ENCODE assay signal across 28 mouse cellular contexts in the genomic region with DNA sequence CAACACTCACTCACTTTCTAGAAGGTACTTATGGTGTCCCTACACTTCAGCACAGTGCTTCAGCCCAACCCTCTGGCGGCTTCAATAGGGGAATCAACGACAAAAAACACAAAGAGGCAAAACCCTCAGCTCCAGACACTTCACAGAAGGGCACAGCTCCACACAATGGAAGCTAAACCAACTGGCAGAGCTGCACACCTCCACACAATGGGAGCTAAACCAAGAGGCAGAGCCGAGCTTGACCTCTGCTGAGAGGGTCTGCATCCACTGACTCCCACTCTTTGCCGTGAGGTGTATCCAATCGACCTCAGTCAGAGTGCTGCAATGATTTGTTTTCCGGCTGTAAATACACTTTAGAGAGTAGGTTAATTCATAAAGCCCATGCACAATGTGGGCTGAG. TPM values are rescaled to one million over a fixed set of nuclear protein-coding genes. Genes with fewer than 3 reads are reported as not detected.
A peak's percentile ranks its signal among the peaks of the same experiment; 100 is the strongest.
DNase-seq lines count a peak whose midpoint lies in the region; ATAC-seq and TF ChIP-seq lines count a peak whose summit lies in the region.
"Had no signal": no experiment of that assay in that cellular context is flagged by ENCODE, and none has a peak within 500 bp of the region (broad histone marks: within the 10 kb centered on the region; RNA-seq: fewer than 3 reads in every experiment).

No protein-coding gene starts in this region.

- no peak overlapping the region for H3K4me2 ChIP-seq in forebrain, embryonic 11.5 days (ENCODE audit: low read depth, low read length, severe bottlenecking)
- H3K4me2 ChIP-seq in forebrain, embryonic 16.5 days (ENCODE audit: low read length) = no peak overlapping the region
- H3K4me2 ChIP-seq in midbrain, embryonic 11.5 days = no peak overlapping the region
- no peak overlapping the region for H3K4me2 ChIP-seq in midbrain, postnatal 0 days (ENCODE audit: low read depth, low read length, poor library complexity, severe bottlenecking)
- no peak overlapping the region for H3K4me2 ChIP-seq in midbrain, embryonic 13.5 days (replicated peaks)
- H3K4me2 ChIP-seq: heart, embryonic 13.5 days; limb, embryonic 13.5 days; liver, embryonic 13.5 days; lung, embryonic 14.5 days had no signal

- no peak overlapping the region for H3K9ac ChIP-seq in forebrain, embryonic 11.5 days (ENCODE audit: low read length)
- no peak overlapping the region for H3K9ac ChIP-seq in forebrain, embryonic 16.5 days (replicated peaks; ENCODE audit: low read depth, low read length)
- peak overlapping the region; percentile 16; the same call in 1 of the 2 replicates for H3K9ac ChIP-seq in midbrain, embryonic 11.5 days (ENCODE audit: low read length)
- H3K9ac ChIP-seq in midbrain, postnatal 0 days (replicated peaks; ENCODE audit: low read length, poor library complexity, severe bottlenecking) = no peak overlapping the region
- H3K9ac ChIP-seq in midbrain, embryonic 13.5 days (replicated peaks) = no peak overlapping the region
- H3K9ac ChIP-seq: heart, embryonic 13.5 days; limb, embryonic 13.5 days; liver, embryonic 13.5 days; lung, embryonic 14.5 days had no signal

- no peak overlapping the region for H3K4me3 ChIP-seq in forebrain, embryonic 11.5 days (ENCODE audit: low read depth, low read length)
- no peak overlapping the region for H3K4me3 ChIP-seq in forebrain, embryonic 16.5 days (replicated peaks; ENCODE audit: low read length)
- no peak overlapping the region for H3K4me3 ChIP-seq in midbrain, embryonic 11.5 days (ENCODE audit: low read depth, low read length)
- H3K4me3 ChIP-seq in midbrain, postnatal 0 days (ENCODE audit: low read depth, low read length) = no peak overlapping the region
- no peak overlapping the region for H3K4me3 ChIP-seq in midbrain, embryonic 13.5 days (replicated peaks)
- H3K4me3 ChIP-seq in kidney, adult 2 months (ENCODE audit: insufficient read depth, low read depth, low read length) = no peak overlapping the region
- H3K4me3 ChIP-seq: heart, embryonic 13.5 days; limb, embryonic 13.5 days; liver, embryonic 13.5 days had no signal

- no peak for TF ChIP-seq CTCF in midbrain, postnatal 0 days (IDR thresholded peaks at IDR 0.05)
- TF ChIP-seq CTCF in brain, embryonic 14.5 days (IDR thresholded peaks at IDR 0.05; ENCODE audit: borderline replicate concordance, extremely low read depth, insufficient read depth, insufficient read length) = no peak
- TF ChIP-seq CTCF in kidney, adult 2 months (conservative IDR thresholded peaks at IDR 0.05; ENCODE audit: insufficient read depth, insufficient read length, low read depth, low read length) = no peak

- H3K27me3 ChIP-seq in forebrain, embryonic 11.5 days (ENCODE audit: control insufficient read depth, insufficient read depth, low read length) = peaks cover 2% of the 10 kb centered on the region; the same call in 1 of the 2 replicates
- no peaks in the 10 kb centered on the region for H3K27me3 ChIP-seq in forebrain, embryonic 16.5 days (replicated peaks; ENCODE audit: control insufficient read depth, insufficient read depth, low read length)
- H3K27me3 ChIP-seq in midbrain, embryonic 11.5 days (ENCODE audit: control insufficient read depth, insufficient read depth, low read length) = no peaks in the 10 kb centered on the region
- H3K27me3 ChIP-seq in midbrain, postnatal 0 days (ENCODE audit: insufficient read depth, low read length) = no peaks in the 10 kb centered on the region
- no peaks in the 10 kb centered on the region for H3K27me3 ChIP-seq in midbrain, embryonic 13.5 days
- H3K27me3 ChIP-seq in kidney, adult 2 months (replicated peaks; ENCODE audit: control insufficient read depth, insufficient read depth, low read length) = no peaks in the 10 kb centered on the region
- H3K27me3 ChIP-seq: heart, embryonic 13.5 days; limb, embryonic 13.5 days; liver, embryonic 13.5 days had no signal

- no peak for TF ChIP-seq POLR2A in brain, embryonic 14.5 days (IDR thresholded peaks at IDR 0.05; ENCODE audit: borderline replicate concordance, extremely low read depth, insufficient read depth, insufficient read length, poor library complexity, severe bottlenecking)
- TF ChIP-seq POLR2A in kidney, adult 2 months (IDR thresholded peaks at IDR 0.05; ENCODE audit: low read depth, low read length) = no peak

- H3K36me3 ChIP-seq in forebrain, embryonic 11.5 days (ENCODE audit: control insufficient read depth, insufficient read depth, low read length) = no peaks in the 10 kb centered on the region
- no peaks in the 10 kb centered on the region for H3K36me3 ChIP-seq in forebrain, embryonic 16.5 days (ENCODE audit: control insufficient read depth, insufficient read depth)
- no peaks in the 10 kb centered on the region for H3K36me3 ChIP-seq in midbrain, embryonic 11.5 days (ENCODE audit: control insufficient read depth, insufficient read depth, low read length)
- H3K36me3 ChIP-seq in midbrain, postnatal 0 days (ENCODE audit: insufficient read depth, low read length) = no peaks in the 10 kb centered on the region
- no peaks in the 10 kb centered on the region for H3K36me3 ChIP-seq in midbrain, embryonic 13.5 days
- no peaks in the 10 kb centered on the region for H3K36me3 ChIP-seq in kidney, adult 2 months (ENCODE audit: control insufficient read depth, insufficient read depth, low read length)
- H3K36me3 ChIP-seq: heart, embryonic 13.5 days; limb, embryonic 13.5 days; liver, embryonic 13.5 days had no signal

- peak; percentile 78; the same call in 1 of the 2 replicates for ATAC-seq in forebrain, embryonic 11.5 days (replicated peaks; ENCODE audit: low FRiP score)
- no peak for ATAC-seq in forebrain, embryonic 16.5 days
- peak; percentile 71 for ATAC-seq in midbrain, embryonic 11.5 days (ENCODE audit: low FRiP score)
- ATAC-seq in midbrain, postnatal 0 days (ENCODE audit: low FRiP score) = no peak
- ATAC-seq in midbrain, embryonic 13.5 days = peak; percentile 70; the same call in 1 of the 2 replicates
- ATAC-seq: activated CD4-positive, CD25-positive, alpha-beta regulatory T cell, adult 4 months had no signal

- H3K9me3 ChIP-seq in forebrain, embryonic 11.5 days (ENCODE audit: control insufficient read depth, low read length) = no peaks in the 10 kb centered on the region
- H3K9me3 ChIP-seq in forebrain, embryonic 16.5 days (ENCODE audit: control insufficient read depth, low read length) = no peaks in the 10 kb centered on the region
- H3K9me3 ChIP-seq in midbrain, embryonic 11.5 days (ENCODE audit: control insufficient read depth, low read length) = no peaks in the 10 kb centered on the region
- H3K9me3 ChIP-seq in midbrain, postnatal 0 days (ENCODE audit: low read length) = no peaks in the 10 kb centered on the region
- H3K9me3 ChIP-seq in midbrain, embryonic 13.5 days = no peaks in the 10 kb centered on the region
- H3K9me3 ChIP-seq: heart, embryonic 13.5 days; limb, embryonic 13.5 days; liver, embryonic 13.5 days had no signal

- DNase-seq in forebrain, embryonic 11.5 days (ENCODE audit: low spot score) = no peak
- peak; percentile 89 for DNase-seq in midbrain, embryonic 11.5 days (ENCODE audit: low spot score, missing footprints)
- DNase-seq in midbrain, postnatal 0 days (ENCODE audit: low spot score) = no peak
- peak; percentile 62 for DNase-seq in brain, embryonic 14.5 days (ENCODE audit: low read depth)
- no peak for DNase-seq in adrenal gland, adult 2 months
- no peak for DNase-seq in kidney, adult 2 months
- DNase-seq: adrenal gland, postnatal 14 days; cerebellum, adult 11 months; cerebellum, postnatal 10 days; heart, postnatal 4 days; kidney, postnatal 36 days; liver, embryonic 13.5 days; lung, embryonic 14.5 days; lung, postnatal 36 days; right cerebral cortex, postnatal 4 days; thymus, postnatal 36 days had no signal

- WGBS in forebrain, embryonic 11.5 days = 17% methylated on average over 6 of the region's 6 CpGs
- 12% methylated on average over 6 of the region's 6 CpGs for WGBS in forebrain, embryonic 16.5 days
- 26% methylated on average over 6 of the region's 6 CpGs for WGBS in midbrain, embryonic 11.5 days
- WGBS in midbrain, postnatal 0 days = 26% methylated on average over 6 of the region's 6 CpGs
- WGBS in midbrain, embryonic 13.5 days = 9% methylated on average over 6 of the region's 6 CpGs
- WGBS in kidney, adult 2 months = 63% methylated on average over 6 of the region's 6 CpGs

- H3K4me1 ChIP-seq in forebrain, embryonic 11.5 days (replicated peaks; ENCODE audit: control insufficient read depth, insufficient read depth, low read length) = peaks cover 5% of the 10 kb centered on the region; the same call in 1 of the 2 replicates
- no peaks in the 10 kb centered on the region for H3K4me1 ChIP-seq in forebrain, embryonic 16.5 days (replicated peaks; ENCODE audit: control insufficient read depth, insufficient read depth, low read length)
- H3K4me1 ChIP-seq in midbrain, embryonic 11.5 days (ENCODE audit: control insufficient read depth, insufficient read depth, low read length) = peaks cover 6% of the 10 kb centered on the region; the same call in 1 of the 2 replicates
- H3K4me1 ChIP-seq in midbrain, postnatal 0 days (ENCODE audit: insufficient read depth, low read length) = no peaks in the 10 kb centered on the region
- peaks cover 5% of the 10 kb centered on the region for H3K4me1 ChIP-seq in midbrain, embryonic 13.5 days (replicated peaks)
- no peaks in the 10 kb centered on the region for H3K4me1 ChIP-seq in kidney, adult 2 months (ENCODE audit: control insufficient read depth, insufficient read depth, low read length)
- H3K4me1 ChIP-seq: liver, embryonic 13.5 days had no signal

- no peak overlapping the region for H3K27ac ChIP-seq in forebrain, embryonic 11.5 days (ENCODE audit: low read depth, low read length)
- no peak overlapping the region for H3K27ac ChIP-seq in forebrain, embryonic 16.5 days (ENCODE audit: low read length)
- H3K27ac ChIP-seq in midbrain, embryonic 11.5 days (ENCODE audit: low read depth, low read length) = no peak overlapping the region
- H3K27ac ChIP-seq in midbrain, postnatal 0 days (ENCODE audit: low read depth, low read length) = no peak overlapping the region
- H3K27ac ChIP-seq in midbrain, embryonic 13.5 days = no peak overlapping the region
- H3K27ac ChIP-seq in kidney, adult 2 months (ENCODE audit: insufficient read depth, low read depth, low read length) = no peak overlapping the region
- H3K27ac ChIP-seq: heart, embryonic 13.5 days; limb, embryonic 13.5 days; liver, embryonic 13.5 days had no signal

RNA-seq across cellular contexts. Expression of gene I0C0044D17Rik, which starts 16.9 kb away (rescaled TPM):
- not detected in 2 replicates for polyA plus RNA-seq in forebrain, embryonic 11.5 days (2014; fragmentation: Nextera tagmentation; extraction: Ambion mirVana)
- not detected in 2 replicates for polyA plus RNA-seq in forebrain, embryonic 16.5 days (2015; fragmentation: Nextera tagmentation; extraction: Ambion mirVana)
- polyA plus RNA-seq in midbrain, embryonic 11.5 days (2014; fragmentation: Nextera tagmentation; extraction: Ambion mirVana) = not detected in 2 replicates
- total RNA-seq in midbrain, postnatal 0 days (2014; rRNA removed) = not detected in 2 replicates
- not detected in 2 replicates for polyA plus RNA-seq in midbrain, postnatal 0 days (2015; fragmentation: Nextera tagmentation; extraction: Ambion mirVana)
- not detected in 2 replicates for polyA plus RNA-seq in brain, embryonic 14.5 days (2012; rRNA removed)
- not detected in 2 replicates for polyA plus RNA-seq in midbrain, embryonic 13.5 days (2015; fragmentation: Nextera tagmentation; extraction: Ambion mirVana)
- not detected for total RNA-seq in adrenal gland, adult 2 months (2021)
- not detected in 2 replicates for polyA plus RNA-seq in adrenal gland, adult 2 months (2012; rRNA removed)
- not detected in 2 replicates for polyA plus RNA-seq in kidney, adult 2 months (2012; rRNA removed)
- total RNA-seq: adrenal gland, postnatal 14 days; gastrocnemius, adult 8-10 months; granulocyte monocyte progenitor cell, adult 5-6 weeks; heart, postnatal 4 days; layer of hippocampus, postnatal 14 days; megakaryocyte-erythroid progenitor cell, adult 5-6 weeks had no signal
- polyA plus RNA-seq: activated CD4-positive, CD25-positive, alpha-beta regulatory T cell, adult 4 months; frontal cortex, adult 2 months; heart, embryonic 13.5 days; intestine, embryonic 14.5 days; kidney, embryonic 14.5 days; limb, embryonic 13.5 days; liver, embryonic 13.5 days; lung, embryonic 14.5 days had no signal

RNA-seq across cellular contexts. Expression of gene Kank4, which starts 23.2 kb away (rescaled TPM):
- 1.1 and 1.3 TPM in 2 replicates for polyA plus RNA-seq in forebrain, embryonic 11.5 days (2014; fragmentation: Nextera tagmentation; extraction: Ambion mirVana)
- 0.29 and 0.46 TPM in 2 replicates for polyA plus RNA-seq in forebrain, embryonic 16.5 days (2015; fragmentation: Nextera tagmentation; extraction: Ambion mirVana)
- polyA plus RNA-seq in midbrain, embryonic 11.5 days (2014; fragmentation: Nextera tagmentation; extraction: Ambion mirVana) = 0.92 and 0.98 TPM in 2 replicates
- 4.2 and 4.4 TPM in 2 replicates for total RNA-seq in midbrain, postnatal 0 days (2014; rRNA removed)
- polyA plus RNA-seq in midbrain, postnatal 0 days (2015; fragmentation: Nextera tagmentation; extraction: Ambion mirVana) = 0.32 and 0.49 TPM in 2 replicates
- polyA plus RNA-seq in brain, embryonic 14.5 days (2012; rRNA removed) = 1.8 and 3.2 TPM in 2 replicates
- 0.19 TPM in 2 replicates for polyA plus RNA-seq in midbrain, embryonic 13.5 days (2015; fragmentation: Nextera tagmentation; extraction: Ambion mirVana)
- 1 to 10 TPM; 2.8 to 3.9 TPM for total RNA-seq in adrenal gland, adult 2 months (2021)
- 1.5 and 2.2 TPM in 2 replicates for polyA plus RNA-seq in adrenal gland, adult 2 months (2012; rRNA removed)
- 3.2 and 3.5 TPM in 2 replicates for polyA plus RNA-seq in kidney, adult 2 months (2012; rRNA removed)
- total RNA-seq: granulocyte monocyte progenitor cell, adult 5-6 weeks; megakaryocyte-erythroid progenitor cell, adult 5-6 weeks had no signal
- polyA plus RNA-seq: activated CD4-positive, CD25-positive, alpha-beta regulatory T cell, adult 4 months had no signal

Comparison
In these comparisons a context has a peak if more than half of its experiments do, and no peak if none do; other contexts are left out.
1. ATAC-seq: peak in forebrain, embryonic 11.5 days (single experiment), midbrain, embryonic 11.5 days (single experiment) and midbrain, embryonic 13.5 days (single experiment); none in forebrain, embryonic 16.5 days (single experiment) and midbrain, postnatal 0 days (single experiment).
2. DNase-seq: peak in midbrain, embryonic 11.5 days (single experiment) and brain, embryonic 14.5 days (single experiment); none in forebrain, embryonic 11.5 days (single experiment), midbrain, postnatal 0 days (single experiment), adrenal gland, adult 2 months (single experiment) and kidney, adult 2 months (single experiment).